Mouse (Mus musculus) brain, embryonic 14.5 days (tissue): ENCODE data around the gene Bcl2l15.

Source experiments
- CTCF ChIP-seq: fragments of 200-500 bp; IDR thresholded peaks from 2 replicates; pipeline ENCODE4 v1.5.1; 2012; ENCODE audit warnings: inconsistent platforms, mild to moderate bottlenecking, moderate library complexity, borderline replicate concordance; ENCODE audit not compliant: insufficient read depth, insufficient read length; ENCODE audit errors: extremely low read depth
- POLR2A ChIP-seq: fragments of 200-500 bp; IDR thresholded peaks from 2 replicates; pipeline ENCODE4 v1.6.1; 2012; ENCODE audit warnings: mild to moderate bottlenecking, inconsistent platforms, borderline replicate concordance; ENCODE audit not compliant: poor library complexity, insufficient read depth, insufficient read length, severe bottlenecking; ENCODE audit errors: extremely low read depth

- no peak for TF ChIP-seq CTCF
- TF ChIP-seq POLR2A = no peak
These were observed 61.0 kb downstream of the Bcl2l15 start for GRCm38 (mm10) chr3:103893374-103893773.
